Comparison of ENCODE assay signal across 10 mouse cellular contexts in genomic region chr12:100398268-100398943, GRCm38 (mm10).
DNase-seq lines count a peak whose midpoint lies in the region; ATAC-seq and TF ChIP-seq lines count a peak whose summit lies in the region.
"Had no signal": no experiment of that assay in that cellular context is flagged by ENCODE, and none has a peak within 500 bp of the region (broad histone marks: within the 10 kb centered on the region; RNA-seq: fewer than 3 reads in every experiment).

No protein-coding gene starts in this region.

- 62% methylated on average over 8 of the region's 8 CpGs for WGBS in embryonic facial prominence, embryonic 13.5 days
- WGBS in forebrain, embryonic 15.5 days = 24% methylated on average over 8 of the region's 8 CpGs

- H3K27ac ChIP-seq in left cerebral cortex, adult 2 months = peak overlapping the region; percentile 83
- H3K27ac ChIP-seq in embryonic facial prominence, embryonic 13.5 days = peak overlapping the region; percentile 58
- peak overlapping the region; percentile 63 for H3K27ac ChIP-seq in forebrain, embryonic 15.5 days (replicated peaks)

- no peak for ATAC-seq in embryonic facial prominence, embryonic 13.5 days (ENCODE audit: insufficient number of reproducible peaks, insufficient read depth, low FRiP score, low TSS enrichment, low read depth)
- peak; percentile 62 for ATAC-seq in forebrain, embryonic 15.5 days (replicated peaks)
- ATAC-seq in megakaryocyte-erythroid progenitor cell, adult 5-6 weeks (replicated peaks; ENCODE audit: low FRiP score, low TSS enrichment, poor library complexity, severe bottlenecking) = no peak

- DNase-seq in left cerebral cortex, adult 2 months (ENCODE audit: extremely low spot score in 1 of 2, low spot score in 2 of 2) = no peak
- DNase-seq in left cerebral cortex, adult 8-10 months (ENCODE audit: low spot score in 2 of 2) = no peak
- no peak for DNase-seq in cerebellum, postnatal 4 days (ENCODE audit: low spot score in 2 of 2)
- DNase-seq: kidney, postnatal 4 days; liver; thymus, adult 18-20 months had no signal

- no peak for TF ChIP-seq CTCF in left cerebral cortex, adult 2 months (IDR thresholded peaks at IDR 0.05)

- no peaks in the 10 kb centered on the region for H3K9me3 ChIP-seq in embryonic facial prominence, embryonic 13.5 days
- no peaks in the 10 kb centered on the region for H3K9me3 ChIP-seq in forebrain, embryonic 15.5 days

- no peak overlapping the region for H3ac ChIP-seq in myocyte (ENCODE audit: control insufficient read depth, insufficient read length)

- intact Hi-C loops in left cerebral cortex, adult 2 months (cut with DNase I) = no loop called here

- H3K4me1 ChIP-seq in embryonic facial prominence, embryonic 13.5 days = peaks cover 22% of the 10 kb centered on the region
- H3K4me1 ChIP-seq in forebrain, embryonic 15.5 days = peaks cover 18% of the 10 kb centered on the region

- H3K4me3 ChIP-seq in left cerebral cortex, adult 2 months = no peak overlapping the region
- no peak overlapping the region for H3K4me3 ChIP-seq in embryonic facial prominence, embryonic 13.5 days
- no peak overlapping the region for H3K4me3 ChIP-seq in forebrain, embryonic 15.5 days
- H3K4me3 ChIP-seq in myocyte = no peak overlapping the region

- no peak overlapping the region for H3K9ac ChIP-seq in embryonic facial prominence, embryonic 13.5 days
- H3K9ac ChIP-seq in forebrain, embryonic 15.5 days (replicated peaks) = no peak overlapping the region

- H3K36me3 ChIP-seq in embryonic facial prominence, embryonic 13.5 days = peaks cover 55% of the 10 kb centered on the region
- peaks cover 13% of the 10 kb centered on the region for H3K36me3 ChIP-seq in forebrain, embryonic 15.5 days
- H3K36me3 ChIP-seq in myocyte (ENCODE audit: control insufficient read depth, insufficient read depth) = no peaks in the 10 kb centered on the region

- no peaks in the 10 kb centered on the region for H3K79me2 ChIP-seq in myocyte (ENCODE audit: control insufficient read depth, insufficient read depth)

- H3K27me3 ChIP-seq in embryonic facial prominence, embryonic 13.5 days = no peaks in the 10 kb centered on the region
- H3K27me3 ChIP-seq in forebrain, embryonic 15.5 days = no peaks in the 10 kb centered on the region
- no peaks in the 10 kb centered on the region for H3K27me3 ChIP-seq in myocyte (ENCODE audit: control insufficient read depth, insufficient read depth, insufficient read length)

- no peak overlapping the region for H3K4me2 ChIP-seq in embryonic facial prominence, embryonic 13.5 days
- no peak overlapping the region for H3K4me2 ChIP-seq in forebrain, embryonic 15.5 days (replicated peaks)
- H3K4me2 ChIP-seq in myocyte (ENCODE audit: low read depth) = peak overlapping the region; percentile 28

- no peak for TF ChIP-seq POLR2A in myocyte (IDR thresholded peaks at IDR 0.05; ENCODE audit: insufficient read length, low read depth)

TF ChIP-seq in myocyte, 11 proteins besides CTCF, POLR2A, EP300 and RAD21:
- TF ChIP-seq MYOD1 (IDR thresholded peaks at IDR 0.05; ENCODE audit: control insufficient read depth in 1 of 3, insufficient read length in 2 of 3, low read depth in 2 of 3) = no peak
- TF ChIP-seq TCF12 (IDR thresholded peaks at IDR 0.05; ENCODE audit: insufficient read depth, poor library complexity, severe bottlenecking) = no peak
